Comparison of ENCODE assay signal across 19 mouse cellular contexts in genomic region chr3:126656173-126656572, GRCm38 (mm10).
DNase-seq lines count a peak whose midpoint lies in the region; ATAC-seq lines count a peak whose summit lies in the region.
"Had no signal": no experiment of that assay in that cellular context is flagged by ENCODE, and none has a peak within 500 bp of the region (broad histone marks: within the 10 kb centered on the region; RNA-seq: fewer than 3 reads in every experiment).

No protein-coding gene starts in this region.

- H3K36me3 ChIP-seq in heart, embryonic 12.5 days, result peaks cover 4% of the 10 kb centered on the region; the same call in 1 of the 2 replicates
- no peaks in the 10 kb centered on the region for H3K36me3 ChIP-seq in hindbrain, embryonic 16.5 days (ENCODE audit: control insufficient read depth, insufficient read depth, low read length)
- H3K36me3 ChIP-seq in hindbrain, embryonic 10.5 days, result no peaks in the 10 kb centered on the region
- H3K36me3 ChIP-seq: embryonic facial prominence, embryonic 10.5 days; limb, embryonic 10.5 days; stomach, embryonic 15.5 days had no signal

- intact Hi-C loops in heart, postnatal 14 days (cut with DNase I), result no loop called here

- H3K4me1 ChIP-seq in heart, embryonic 12.5 days (replicated peaks), result peaks cover 69% of the 10 kb centered on the region
- no peaks in the 10 kb centered on the region for H3K4me1 ChIP-seq in hindbrain, embryonic 16.5 days (ENCODE audit: control insufficient read depth, insufficient read depth, low read depth, low read length)
- H3K4me1 ChIP-seq in hindbrain, embryonic 10.5 days (replicated peaks), result peaks cover 26% of the 10 kb centered on the region

- peak; percentile 37 for DNase-seq in embryo, embryonic 10 days (ENCODE audit: low spot score)
- no peak for DNase-seq in embryo, embryonic 10.5 days (ENCODE audit: low spot score)
- no peak for DNase-seq in heart, postnatal 14 days
- no peak for DNase-seq in hindbrain, embryonic 10.5 days (ENCODE audit: low spot score)
- DNase-seq in CD4-positive helper T cell, adult 2 months (ENCODE audit: low read depth, low spot score), result peak; percentile 21
- no peak for DNase-seq in kidney, postnatal 25 days
- DNase-seq: cerebellum, postnatal 10 days; gastrocnemius, postnatal 36 days; layer of hippocampus, postnatal 36 days; lung, adult 2 months; lung, postnatal 36 days; thymus, adult 2 months had no signal

- no peak overlapping the region for H3K4me3 ChIP-seq in heart, embryonic 12.5 days
- no peak overlapping the region for H3K4me3 ChIP-seq in hindbrain, embryonic 16.5 days (ENCODE audit: low read length)
- H3K4me3 ChIP-seq in hindbrain, embryonic 10.5 days, result no peak overlapping the region
- H3K4me3 ChIP-seq: embryonic facial prominence, embryonic 10.5 days; limb, embryonic 10.5 days; stomach, embryonic 15.5 days had no signal

- peak overlapping the region; percentile 12 for H3K27ac ChIP-seq in heart, embryonic 12.5 days (ENCODE audit: poor library complexity, severe bottlenecking)
- H3K27ac ChIP-seq in hindbrain, embryonic 16.5 days (ENCODE audit: low read depth, low read length), result no peak overlapping the region
- H3K27ac ChIP-seq in hindbrain, embryonic 10.5 days, result no peak overlapping the region
- H3K27ac ChIP-seq: embryonic facial prominence, embryonic 10.5 days; limb, embryonic 10.5 days; stomach, embryonic 15.5 days had no signal

- no peaks in the 10 kb centered on the region for H3K9me3 ChIP-seq in heart, embryonic 12.5 days (replicated peaks)
- H3K9me3 ChIP-seq in hindbrain, embryonic 16.5 days (ENCODE audit: control insufficient read depth, low read length), result no peaks in the 10 kb centered on the region
- no peaks in the 10 kb centered on the region for H3K9me3 ChIP-seq in hindbrain, embryonic 10.5 days
- H3K9me3 ChIP-seq: embryonic facial prominence, embryonic 10.5 days; limb, embryonic 10.5 days; stomach, embryonic 15.5 days had no signal

- WGBS in heart, embryonic 12.5 days, result 51% methylated on average over 3 of the region's 3 CpGs
- 27% methylated on average over 3 of the region's 3 CpGs for WGBS in hindbrain, embryonic 16.5 days
- 30% methylated on average over 3 of the region's 3 CpGs for WGBS in hindbrain, embryonic 10.5 days

- no peak overlapping the region for H3K4me2 ChIP-seq in heart, embryonic 12.5 days
- H3K4me2 ChIP-seq in hindbrain, embryonic 16.5 days (ENCODE audit: low read length), result no peak overlapping the region
- H3K4me2 ChIP-seq: liver, embryonic 11.5 days; stomach, embryonic 15.5 days had no signal

- no peaks in the 10 kb centered on the region for H3K27me3 ChIP-seq in heart, embryonic 12.5 days (replicated peaks)
- no peaks in the 10 kb centered on the region for H3K27me3 ChIP-seq in hindbrain, embryonic 16.5 days (replicated peaks; ENCODE audit: control insufficient read depth, insufficient read depth, low read length)
- peaks cover 26% of the 10 kb centered on the region for H3K27me3 ChIP-seq in hindbrain, embryonic 10.5 days (ENCODE audit: insufficient read depth, poor library complexity, severe bottlenecking)
- H3K27me3 ChIP-seq: stomach, embryonic 15.5 days had no signal

- ATAC-seq in heart, embryonic 12.5 days (ENCODE audit: insufficient number of reproducible peaks, low FRiP score), result no peak
- ATAC-seq in hindbrain, embryonic 16.5 days, result peak; percentile 35; the same call in 1 of the 2 replicates
- ATAC-seq: inflammation-experienced regulatory T-cells, adult 6 months had no signal

- no peak overlapping the region for H3K9ac ChIP-seq in heart, embryonic 12.5 days
- H3K9ac ChIP-seq in hindbrain, embryonic 16.5 days (ENCODE audit: low read depth, low read length), result no peak overlapping the region
- H3K9ac ChIP-seq: stomach, embryonic 15.5 days had no signal

Comparison
In these comparisons a context has a peak if more than half of its experiments do, and no peak if none do; other contexts are left out.
1. DNase-seq: peak in embryo, embryonic 10 days (single experiment) and CD4-positive helper T cell, adult 2 months (single experiment); none in embryo, embryonic 10.5 days (single experiment), heart, postnatal 14 days (0 of 2), hindbrain, embryonic 10.5 days (single experiment) and kidney, postnatal 25 days (0 of 2).